Mouse (Mus musculus): ENCODE measurements around the gene Zbtb32. TPM values are rescaled to one million over a fixed set of nuclear protein-coding genes. Genes with fewer than 3 reads are reported as not detected.

Zbtb32 gene
- polyA plus RNA-seq, 1 experiment = 0.20 TPM

- H3K36me3 ChIP-seq (ENCODE audit: control insufficient read depth) = peaks cover 56% of the 10 kb centered on the region
These were observed 41.7 kb downstream of the Zbtb32 start for GRCm38 (mm10) chr7:30556894-30557536.

GRCm38 (mm10) chr7:30553810-30554584 is 44.7 kb downstream of the Zbtb32 start:
- Histone ChIP-seq H3K4me1 (ENCODE audit: control insufficient read depth) (peaks cover 60% of the 10 kb centered on the region), H3K36me3 (ENCODE audit: control insufficient read depth) (peaks cover 51% of the 10 kb centered on the region)
- TF ChIP-seq GATA1 (IDR thresholded peaks at IDR 0.05; ENCODE audit: low read length) (no peak), TAL1 (IDR thresholded peaks at IDR 0.05; ENCODE audit: low read length) (no peak)

More at GRCm38 (mm10) chr7:30556894-30557536, 41.7 kb downstream of the Zbtb32 start:
- H3K4me1 ChIP-seq (ENCODE audit: control insufficient read depth) = peaks cover 66% of the 10 kb centered on the region
- no peaks in the 10 kb centered on the region for H3K27me3 ChIP-seq (ENCODE audit: control insufficient read depth)
- no peak overlapping the region for H3K4me3 ChIP-seq (replicated peaks)
- TF ChIP-seq GATA1 (IDR thresholded peaks at IDR 0.05; ENCODE audit: low read length) = no peak
- no peak for TF ChIP-seq TAL1 (IDR thresholded peaks at IDR 0.05; ENCODE audit: low read length)
- no peaks in the 10 kb centered on the region for H3K9me3 ChIP-seq (ENCODE audit: control insufficient read depth, low read length)

GRCm38 (mm10) chr7:30553021-30553589 is 45.6 kb downstream of the Zbtb32 start:
- TF ChIP-seq GATA1 (IDR thresholded peaks at IDR 0.05; ENCODE audit: low read length) (no peak), TAL1 (IDR thresholded peaks at IDR 0.05; ENCODE audit: low read length) (no peak)
- peaks cover 51% of the 10 kb centered on the region for H3K4me1 ChIP-seq (ENCODE audit: control insufficient read depth)
- H3K36me3 ChIP-seq (ENCODE audit: control insufficient read depth) = peaks cover 59% of the 10 kb centered on the region

More at GRCm38 (mm10) chr7:30553810-30554584, 44.7 kb downstream of the Zbtb32 start:
- no peaks in the 10 kb centered on the region for H3K9me3 ChIP-seq (ENCODE audit: control insufficient read depth, low read length)
- no peaks in the 10 kb centered on the region for H3K27me3 ChIP-seq (ENCODE audit: control insufficient read depth)
- H3K4me3 ChIP-seq (replicated peaks) = peak overlapping the region; percentile 93

GRCm38 (mm10) chr7:30552102-30553020 is 46.3 kb downstream of the Zbtb32 start, which contains the start of the genes Hspb6 and Proser3:
TSS of gene Hspb6 (plus strand) at chr7:30552178.
TSS of gene Proser3 (minus strand) at chr7:30552299.
- Histone ChIP-seq H3K4me3 (replicated peaks) (peak within 1 kb of the TSS; percentile 93), H3K36me3 (ENCODE audit: control insufficient read depth) (peaks cover 56% of the 10 kb centered on the region)
- TF ChIP-seq TAL1 (IDR thresholded peaks at IDR 0.05; ENCODE audit: low read length) (no peak), GATA1 (IDR thresholded peaks at IDR 0.05; ENCODE audit: low read length) (no peak)

More at GRCm38 (mm10) chr7:30553021-30553589, 45.6 kb downstream of the Zbtb32 start:
- H3K9me3 ChIP-seq (ENCODE audit: control insufficient read depth, low read length) = no peaks in the 10 kb centered on the region
- H3K27me3 ChIP-seq (ENCODE audit: control insufficient read depth) = no peaks in the 10 kb centered on the region
- peak overlapping the region; percentile 93 for H3K4me3 ChIP-seq (replicated peaks)

GRCm38 (mm10) chr7:30551445-30552101 is 47.1 kb downstream of the Zbtb32 start:
- Histone ChIP-seq H3K9me3 (ENCODE audit: control insufficient read depth, low read length) (no peaks in the 10 kb centered on the region), H3K36me3 (ENCODE audit: control insufficient read depth) (peaks cover 51% of the 10 kb centered on the region), H3K27me3 (ENCODE audit: control insufficient read depth) (no peaks in the 10 kb centered on the region), H3K4me1 (ENCODE audit: control insufficient read depth) (peaks cover 39% of the 10 kb centered on the region), H3K4me3 (replicated peaks) (peak overlapping the region; percentile 93)
- no peak for TF ChIP-seq GATA1 (IDR thresholded peaks at IDR 0.05; ENCODE audit: low read length)
- TF ChIP-seq TAL1 (IDR thresholded peaks at IDR 0.05; ENCODE audit: low read length) = no peak

More at GRCm38 (mm10) chr7:30552102-30553020, 46.3 kb downstream of the Zbtb32 start, which contains the start of the genes Hspb6 and Proser3:
- H3K9me3 ChIP-seq (ENCODE audit: control insufficient read depth, low read length) = no peaks in the 10 kb centered on the region
- H3K27me3 ChIP-seq (ENCODE audit: control insufficient read depth) = no peaks in the 10 kb centered on the region
- H3K4me1 ChIP-seq (ENCODE audit: control insufficient read depth) = peaks cover 43% of the 10 kb centered on the region

- Histone ChIP-seq H3K4me1 (ENCODE audit: control insufficient read depth) (peaks cover 39% of the 10 kb centered on the region), H3K27me3 (ENCODE audit: control insufficient read depth) (no peaks in the 10 kb centered on the region), H3K9me3 (ENCODE audit: control insufficient read depth, low read length) (no peaks in the 10 kb centered on the region), H3K4me3 (replicated peaks) (no peak overlapping the region), H3K36me3 (ENCODE audit: control insufficient read depth) (peaks cover 50% of the 10 kb centered on the region)
- TF ChIP-seq GATA1 (IDR thresholded peaks at IDR 0.05; ENCODE audit: low read length) = no peak
- TF ChIP-seq TAL1 (IDR thresholded peaks at IDR 0.05; ENCODE audit: low read length) = no peak
These were observed 48.1 kb downstream of the Zbtb32 start for GRCm38 (mm10) chr7:30550603-30551002.

GRCm38 (mm10) chr7:30549880-30550279 is 48.8 kb downstream of the Zbtb32 start:
- no peak overlapping the region for H3K4me3 ChIP-seq (replicated peaks)
- TF ChIP-seq TAL1 (IDR thresholded peaks at IDR 0.05; ENCODE audit: low read length) (no peak), GATA1 (IDR thresholded peaks at IDR 0.05; ENCODE audit: low read length) (no peak)
- H3K27me3 ChIP-seq (ENCODE audit: control insufficient read depth) = no peaks in the 10 kb centered on the region
- H3K9me3 ChIP-seq (ENCODE audit: control insufficient read depth, low read length) = no peaks in the 10 kb centered on the region
- H3K4me1 ChIP-seq (ENCODE audit: control insufficient read depth) = peaks cover 39% of the 10 kb centered on the region
- H3K36me3 ChIP-seq (ENCODE audit: control insufficient read depth) = peaks cover 46% of the 10 kb centered on the region

- Histone ChIP-seq H3K9me3 (ENCODE audit: control insufficient read depth, low read length) (no peaks in the 10 kb centered on the region), H3K4me1 (ENCODE audit: control insufficient read depth) (peaks cover 14% of the 10 kb centered on the region), H3K4me3 (replicated peaks) (no peak overlapping the region), H3K36me3 (ENCODE audit: control insufficient read depth) (peaks cover 72% of the 10 kb centered on the region), H3K27me3 (ENCODE audit: control insufficient read depth) (no peaks in the 10 kb centered on the region)
- TF ChIP-seq TAL1 (IDR thresholded peaks at IDR 0.05; ENCODE audit: low read length) = no peak
- TF ChIP-seq GATA1 (IDR thresholded peaks at IDR 0.05; ENCODE audit: low read length) = no peak
These were observed 54.4 kb downstream of the Zbtb32 start for GRCm38 (mm10) chr7:30544327-30544726.
